Mouse (Mus musculus) frontal cortex, postnatal 25 days (tissue): ENCODE measurements at regions not wholly inside any gene's neighbourhood (a gene's known extent, or its start where the extent isn't known, plus 50 kb on each side); places are given as distances from the start of the nearest gene placed in this dataset.

ENCODE experiments used
- DNase-seq, 2 experiments: peaks; one replicate each; pipeline ENCODE4 v3.0.0; 2022; ENCODE audit warnings: low spot score in 2 of 2

- DNase-seq, result no peak
Measured at GRCm38 (mm10) chr12:71570116-71570515, 260.4 kb downstream of the Dact1 start.

DNA sequence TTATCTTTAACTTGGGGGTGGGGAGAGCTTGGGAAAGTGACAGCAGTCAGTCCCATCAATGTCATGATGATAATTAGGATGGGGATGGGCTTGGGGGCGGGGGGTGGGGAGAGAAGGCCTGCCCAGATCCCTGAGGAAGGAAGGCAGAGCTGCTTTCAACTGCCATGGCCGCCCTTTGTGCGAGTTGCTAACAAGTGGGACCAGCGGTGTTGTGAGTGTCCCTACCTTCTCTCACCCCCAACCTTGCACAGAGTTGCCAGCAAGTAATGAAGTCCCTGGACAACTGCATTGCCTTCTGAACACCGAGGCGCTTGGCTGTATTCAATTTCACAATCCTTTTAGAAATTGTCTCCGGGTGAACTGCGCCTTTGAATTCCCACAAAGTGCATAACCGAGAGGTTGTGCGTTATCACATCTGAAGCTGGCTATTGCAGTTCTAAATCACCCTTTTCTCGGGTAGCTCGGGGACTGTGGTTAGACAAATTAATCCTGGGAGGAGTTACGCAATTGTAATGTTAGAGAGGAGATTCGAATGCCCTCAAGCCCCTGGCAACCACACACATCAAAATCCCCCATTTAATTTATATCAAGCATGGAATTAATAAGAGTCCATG is 257.9 kb upstream of the Daam1 start:
- DNase-seq, result no peak

DNA sequence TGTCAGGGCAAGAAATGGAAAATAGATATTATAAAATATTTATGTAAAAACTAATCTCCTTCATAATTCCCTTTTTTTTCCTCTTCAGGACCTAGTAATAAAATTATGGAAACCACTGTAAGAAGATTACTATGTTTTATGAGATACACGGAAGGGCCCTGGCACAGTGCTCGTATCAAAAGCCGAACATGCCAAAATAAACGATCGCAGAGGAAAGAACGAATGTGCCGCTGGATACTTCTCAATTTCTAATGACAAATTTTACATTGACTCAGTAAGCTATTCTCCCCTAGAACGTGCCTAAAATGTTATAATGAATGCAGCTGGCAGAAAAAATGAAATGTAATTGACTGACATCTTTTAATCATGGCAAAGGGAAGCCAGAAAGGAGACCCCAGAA is 257.4 kb upstream of the Daam1 start:
- DNase-seq, result no peak

- DNase-seq, result no peak
Measured at GRCm38 (mm10) chr12:71574685-71575084, 256.2 kb upstream of the Daam1 start.

DNA sequence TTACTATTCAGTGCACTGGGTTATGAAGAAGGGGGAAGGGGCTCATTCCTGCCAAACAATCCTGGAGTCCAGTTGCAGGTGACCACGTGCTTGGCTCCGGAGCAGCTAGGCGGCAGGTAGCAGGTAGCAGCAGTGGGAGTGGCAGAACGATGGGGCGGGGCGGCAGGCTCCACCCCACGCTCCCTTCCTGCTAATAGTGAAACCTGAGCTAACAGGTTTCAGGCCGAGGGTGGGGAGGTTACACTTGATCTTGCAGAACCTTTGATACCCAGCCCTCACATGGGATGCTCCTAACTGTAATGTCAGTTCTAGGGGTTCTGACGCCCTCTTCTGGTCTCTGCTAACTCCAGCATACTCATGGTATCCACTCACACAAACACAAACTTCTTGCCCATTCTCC is 253.5 kb upstream of the Daam1 start:
- DNase-seq, result no peak

GRCm38 (mm10) chr12:71578006-71578405 is 252.9 kb upstream of the Daam1 start:
- no peak for DNase-seq

DNA sequence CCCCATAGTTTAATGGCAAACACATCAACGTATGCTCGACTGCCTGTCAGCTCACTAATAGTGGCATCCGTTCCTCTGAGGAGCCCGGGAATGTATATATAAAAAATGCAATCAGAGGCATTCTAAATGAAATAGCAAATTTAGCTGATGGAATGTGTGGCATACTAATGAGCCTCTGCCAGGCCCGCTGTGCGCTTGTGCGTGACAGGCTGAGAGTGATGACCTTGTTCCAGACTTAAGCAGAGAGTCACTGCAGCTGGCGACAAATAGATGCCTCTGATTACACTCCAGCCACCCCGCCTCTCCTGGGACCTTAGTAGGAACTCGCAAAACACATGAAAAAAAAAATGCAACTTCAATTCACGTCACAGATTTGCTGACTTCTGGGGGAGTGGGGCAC is 252.0 kb upstream of the Daam1 start:
- no peak for DNase-seq

GRCm38 (mm10) chr12:71580532-71581290 is 250.2 kb upstream of the Daam1 start:
- no peak for DNase-seq

DNA sequence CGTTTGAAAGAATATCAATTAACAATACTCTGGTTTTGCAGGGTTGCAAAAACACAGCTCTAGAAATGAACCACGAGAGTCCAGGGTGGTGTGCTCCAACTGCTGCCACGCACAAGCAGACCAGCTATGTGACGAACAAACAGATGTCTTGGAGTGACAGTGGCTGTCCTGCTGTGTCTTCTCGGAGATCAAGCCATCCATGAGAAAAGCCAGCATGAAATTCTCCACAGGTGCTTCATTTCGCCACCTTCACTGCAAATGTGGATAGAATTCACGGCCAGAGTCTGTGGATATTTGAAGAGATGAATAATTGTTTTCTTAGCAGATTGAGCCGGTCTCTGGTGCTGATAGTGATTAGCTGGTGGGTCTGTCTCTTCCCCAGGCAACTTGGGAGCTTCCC is 246.3 kb upstream of the Daam1 start:
- no peak for DNase-seq

DNA sequence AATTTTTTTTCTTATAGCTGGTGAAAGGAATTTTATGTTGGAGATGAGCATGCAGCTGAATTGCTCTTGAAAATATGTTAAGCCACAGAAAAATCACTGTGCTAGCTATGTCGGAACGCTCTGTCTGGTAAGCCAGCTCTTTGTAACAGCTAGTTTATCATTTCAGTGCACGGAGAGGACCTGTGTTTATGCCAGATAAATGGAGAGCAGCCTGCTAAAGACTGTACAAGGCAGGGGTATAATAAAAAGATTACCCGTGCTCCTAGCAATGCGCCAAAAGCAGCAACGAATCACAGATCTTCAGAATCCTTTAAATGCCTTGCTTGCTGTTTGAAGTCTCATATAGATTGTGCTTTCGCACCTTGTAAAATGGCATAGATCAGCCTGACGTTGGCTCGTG is 232.2 kb upstream of the Daam1 start:
- DNase-seq, result no peak

DNA sequence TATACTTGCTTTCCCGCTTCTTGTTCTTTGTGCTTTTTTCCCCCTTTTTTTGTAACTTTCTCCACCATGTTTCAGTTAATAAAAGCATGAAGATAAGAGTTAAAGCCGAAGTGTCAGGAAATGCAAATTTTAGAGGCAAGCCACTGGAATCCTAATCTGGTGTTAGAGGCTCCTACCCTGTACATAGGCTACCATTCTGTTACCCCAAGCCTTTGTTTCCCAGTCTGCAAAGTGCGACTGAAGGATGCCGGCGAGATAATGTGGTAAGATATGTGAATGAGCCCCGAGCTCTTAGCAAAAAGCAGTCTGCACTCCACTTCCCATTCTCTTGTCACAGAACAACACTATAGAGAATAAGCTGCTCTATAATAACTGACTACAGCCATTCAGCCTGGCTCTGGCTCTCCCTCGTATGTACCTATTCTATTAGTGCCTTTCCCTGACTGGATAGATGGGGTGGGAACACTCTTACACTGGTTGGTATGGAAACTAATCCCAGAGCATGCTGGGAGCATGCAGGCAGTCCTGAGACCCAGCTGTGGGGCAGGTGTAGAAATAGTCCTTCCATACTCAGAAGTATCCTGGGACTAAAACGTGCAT is 229.7 kb upstream of the Daam1 start:
- no peak for DNase-seq

- DNase-seq, result no peak
Measured at GRCm38 (mm10) chr12:71603136-71603535, 227.7 kb upstream of the Daam1 start.

DNA sequence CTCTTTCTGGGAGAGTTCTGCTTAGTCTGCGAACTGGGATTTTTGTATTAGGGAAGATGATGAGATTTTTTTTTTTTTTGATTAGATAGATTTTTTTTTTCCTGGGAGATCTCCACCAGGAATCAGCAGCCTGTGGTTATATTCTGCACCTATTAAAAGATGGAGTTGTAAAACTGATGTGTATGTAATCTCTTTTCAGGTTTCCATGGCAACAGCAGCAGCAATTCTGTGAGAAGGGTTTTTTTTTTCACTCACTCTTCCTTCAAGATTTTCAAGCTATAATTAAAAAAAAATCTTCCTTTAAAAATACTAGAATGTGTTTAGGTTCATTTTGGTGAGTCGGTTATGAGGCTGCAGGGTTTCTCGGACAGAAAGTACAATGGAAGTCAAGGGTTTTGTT is 224.5 kb upstream of the Daam1 start:
- no peak for DNase-seq

- DNase-seq, result no peak
Measured at GRCm38 (mm10) chr12:71607966-71608365, 222.9 kb upstream of the Daam1 start.

DNA sequence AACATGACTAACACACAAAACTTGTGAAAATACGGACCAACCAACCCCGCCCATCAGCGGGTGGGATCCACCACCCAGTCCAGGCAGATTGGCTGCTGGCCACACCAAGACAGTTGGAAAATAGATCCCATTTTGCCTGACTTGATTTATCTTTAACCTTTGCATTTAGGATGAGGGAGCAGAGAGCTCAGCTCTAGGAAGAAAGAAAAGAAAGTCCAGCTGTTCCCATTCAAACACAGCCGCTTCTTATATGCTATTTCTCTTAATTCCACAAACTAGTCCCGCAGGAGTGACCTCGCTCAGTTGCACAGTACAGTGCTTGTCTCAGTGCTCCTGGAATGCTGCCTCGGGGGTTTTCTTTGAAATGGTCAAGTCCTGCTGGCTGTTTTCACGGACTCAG is 217.6 kb upstream of the Daam1 start:
- no peak for DNase-seq

DNA sequence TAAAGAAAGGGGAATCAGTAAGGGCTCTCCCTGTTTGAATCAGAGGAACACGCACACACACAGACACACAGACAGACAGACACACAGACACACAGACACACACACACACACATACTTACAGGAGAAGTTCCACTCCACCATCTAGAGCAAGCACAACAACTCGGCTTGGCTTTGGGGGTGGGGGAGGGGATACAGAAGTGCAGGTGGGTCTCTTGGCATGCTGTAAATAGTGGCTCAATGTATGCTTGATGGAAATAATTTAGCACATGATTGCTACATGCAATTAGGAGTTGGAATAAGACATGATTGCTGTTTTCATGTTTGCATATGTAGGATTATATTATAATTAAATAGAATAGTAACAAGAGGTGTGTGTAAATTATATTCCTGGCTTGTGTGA is 215.9 kb upstream of the Daam1 start:
- no peak for DNase-seq

DNA sequence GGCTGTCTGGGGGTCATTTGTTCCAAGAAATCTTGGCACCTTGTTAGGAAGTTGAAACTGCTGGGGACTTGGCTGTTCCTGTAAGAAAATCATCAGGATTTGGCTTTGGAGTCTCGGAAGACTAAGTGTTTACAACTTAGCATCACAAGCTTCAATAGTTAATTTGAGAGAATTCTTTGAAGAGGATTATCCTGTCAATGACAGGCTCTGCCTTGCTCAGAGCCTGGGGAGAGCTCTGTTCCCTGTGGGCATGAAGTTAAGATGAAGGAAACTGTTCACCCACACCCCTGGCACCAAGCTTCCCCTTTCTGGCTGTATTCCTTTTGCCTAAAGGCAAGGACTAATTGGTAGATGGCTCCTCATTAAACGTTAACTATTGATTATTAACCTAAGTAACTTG is 215.5 kb upstream of the Daam1 start:
- DNase-seq, result no peak

DNA sequence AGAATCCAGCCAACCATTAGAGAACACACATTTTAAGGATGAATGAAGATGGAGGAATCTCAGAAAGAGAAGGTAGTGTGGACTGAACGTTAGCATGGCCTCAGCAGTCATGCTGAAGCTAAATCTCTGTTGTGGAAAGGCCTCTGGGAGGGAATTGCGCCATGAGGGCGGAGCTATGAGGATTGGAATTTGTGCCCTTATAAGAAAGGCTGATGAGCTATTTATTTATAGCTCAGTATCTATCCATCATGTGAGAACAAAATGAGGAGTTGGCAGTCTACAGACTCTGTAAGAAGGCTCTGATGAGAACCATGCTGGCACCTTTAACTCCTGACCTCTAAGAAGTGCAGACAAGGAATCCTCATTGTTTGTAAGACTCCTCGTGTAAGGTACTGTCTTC is 214.8 kb upstream of the Daam1 start:
- no peak for DNase-seq

GRCm38 (mm10) chr12:71618466-71618865 is 212.4 kb upstream of the Daam1 start:
- DNase-seq, result no peak

DNA sequence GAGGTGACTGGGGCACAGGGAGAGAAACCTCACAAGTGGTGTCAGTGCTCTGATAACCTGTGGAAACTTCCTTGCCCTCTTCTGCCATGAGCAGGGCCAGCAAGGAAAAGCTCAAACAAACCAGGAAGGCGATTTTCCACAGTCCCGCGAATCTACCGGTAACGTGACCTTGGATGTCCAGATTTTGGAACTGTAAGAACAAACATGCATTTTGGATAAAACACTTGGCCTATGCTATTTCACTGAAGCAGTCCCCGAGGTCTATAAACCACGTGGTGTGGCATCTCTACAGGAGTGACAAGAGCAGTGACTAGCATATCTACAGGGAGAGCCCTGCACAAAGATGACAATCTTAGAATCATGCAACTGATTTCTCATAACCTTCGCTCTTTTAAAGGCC is 211.9 kb upstream of the Daam1 start:
- no peak for DNase-seq

GRCm38 (mm10) chr12:71619561-71619960 is 211.3 kb upstream of the Daam1 start:
- DNase-seq, result no peak

DNA sequence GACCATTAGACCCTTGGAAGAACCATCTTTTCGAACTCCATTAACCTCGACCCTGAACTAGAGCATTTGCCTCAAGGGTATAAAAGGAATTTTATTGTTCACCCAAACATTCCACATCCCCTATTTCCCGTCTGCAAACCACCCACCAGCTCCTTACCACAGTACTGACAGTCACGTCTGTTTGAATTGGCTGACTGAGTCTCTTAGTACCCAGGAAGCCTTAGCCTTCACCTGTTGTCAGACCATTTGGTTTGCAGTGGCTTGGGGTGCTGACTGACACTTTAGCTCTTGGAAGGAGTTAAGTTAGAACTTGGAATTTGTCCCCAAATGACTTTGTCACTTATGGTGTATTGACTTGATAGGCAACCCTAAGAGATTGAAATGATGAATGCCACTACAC is 209.3 kb upstream of the Daam1 start:
- no peak for DNase-seq

DNA sequence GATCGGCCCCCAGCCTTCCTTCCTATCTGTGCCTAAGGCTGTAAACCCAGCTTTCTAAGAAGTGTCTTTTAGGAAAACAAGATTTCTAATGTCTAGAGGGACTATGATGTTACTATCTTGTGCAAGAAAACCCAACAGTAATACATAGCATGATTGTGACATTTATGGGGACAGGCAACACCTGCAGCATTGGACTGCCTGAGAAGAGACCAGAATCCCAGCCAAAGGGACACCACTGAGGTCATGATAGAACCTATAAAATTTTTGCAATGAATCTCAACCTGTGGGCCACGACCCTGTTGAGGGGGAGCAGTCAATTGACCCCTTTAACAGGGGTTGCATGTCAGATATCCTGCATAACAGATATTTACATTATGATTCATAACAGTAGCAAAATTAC is 208.1 kb upstream of the Daam1 start:
- no peak for DNase-seq
